Mouse (Mus musculus): ENCODE data around the gene Eif2s3x.

- TF ChIP-seq CTCF (IDR thresholded peaks at IDR 0.05; ENCODE audit: borderline replicate concordance, extremely low read depth, insufficient read depth, insufficient read length) (no peak), POLR2A (IDR thresholded peaks at IDR 0.05; ENCODE audit: borderline replicate concordance, extremely low read depth, insufficient read depth, insufficient read length, poor library complexity, severe bottlenecking) (no peak)
These were observed 28.8 kb downstream of the Eif2s3x start for GRCm38 (mm10) chrX:94183814-94184213.

Measured in brain, embryonic 14.5 days (tissue).